Mouse (Mus musculus) inflammation-experienced regulatory T-cells, adult 6 months (primary cell): ENCODE data around the gene Sox6. TPM values are rescaled to one million over a fixed set of nuclear protein-coding genes. Genes with fewer than 3 reads are reported as not detected.

Source experiments
- ATAC-seq: one replicate; pipeline ENCODE4 v1.8.0; 2017
- polyA plus RNA-seq, 3 experiments: library from polyadenylated mRNA; unstranded; fragments of 100-300 nt; shearing (Covaris generic); gene quantifications; one replicate each; pipeline ENCODE4 v1.2.1; 2017

Gene Sox6
- polyA plus RNA-seq, 3 experiments from 2014 or later = not detected

DNA sequence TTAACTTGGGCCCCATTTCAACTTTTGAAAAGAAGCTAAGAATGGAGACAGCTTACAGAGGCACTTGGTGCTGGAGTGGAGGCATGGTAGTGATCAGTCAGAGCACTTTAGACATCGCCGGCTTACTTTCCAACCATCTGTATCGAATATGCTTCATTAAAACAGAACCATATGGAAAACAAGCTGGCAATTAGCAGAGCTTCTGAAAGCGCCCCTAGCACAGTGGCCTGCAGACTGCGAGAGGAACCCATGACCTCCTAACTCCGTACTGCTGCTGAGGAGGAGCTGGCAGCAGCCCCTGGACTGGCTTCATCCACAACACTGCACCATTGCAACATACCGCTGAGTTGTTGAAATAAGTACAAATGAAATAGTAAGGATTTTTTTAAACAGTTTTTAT is 148.7 kb downstream of the Sox6 start:
- no peak for ATAC-seq

DNA sequence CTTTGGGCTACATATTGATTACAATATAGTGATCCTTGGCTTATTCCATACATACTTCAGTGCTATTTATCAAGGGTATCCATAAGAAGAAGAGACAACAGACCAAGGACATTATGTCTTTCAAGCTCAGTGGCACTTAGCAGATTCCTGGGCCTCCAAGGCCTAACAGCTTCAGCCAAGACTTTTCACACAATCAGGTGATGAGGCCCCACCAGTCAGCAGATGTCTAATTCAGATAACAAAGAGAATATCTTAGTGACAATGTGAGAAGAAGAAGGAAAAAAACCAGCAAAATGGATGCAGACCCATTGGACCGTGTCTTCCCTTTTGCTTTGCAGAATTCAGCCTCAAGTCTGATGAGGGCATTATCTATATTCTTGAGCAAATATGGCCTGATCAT is 150.0 kb downstream of the Sox6 start:
- ATAC-seq = no peak

DNA sequence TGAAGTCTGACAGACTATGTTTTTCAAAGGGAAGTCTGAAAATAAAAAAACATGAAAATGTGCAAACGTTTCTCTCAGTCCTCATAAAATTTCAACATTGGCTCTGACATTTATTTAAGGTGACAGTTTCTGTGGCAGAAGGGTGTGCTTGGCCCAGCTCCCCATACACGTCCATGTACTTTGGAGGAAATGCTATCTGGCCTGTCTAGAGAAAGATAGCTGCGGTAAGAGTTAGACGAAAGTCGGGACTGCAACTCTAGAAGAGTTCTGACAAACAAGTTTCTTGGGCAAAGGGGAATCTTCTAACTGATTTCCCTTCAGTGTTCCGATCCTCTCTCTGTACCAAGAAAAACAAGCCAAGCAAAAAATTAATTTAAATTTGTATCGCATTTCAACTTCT is 150.5 kb downstream of the Sox6 start:
- no peak for ATAC-seq

DNA sequence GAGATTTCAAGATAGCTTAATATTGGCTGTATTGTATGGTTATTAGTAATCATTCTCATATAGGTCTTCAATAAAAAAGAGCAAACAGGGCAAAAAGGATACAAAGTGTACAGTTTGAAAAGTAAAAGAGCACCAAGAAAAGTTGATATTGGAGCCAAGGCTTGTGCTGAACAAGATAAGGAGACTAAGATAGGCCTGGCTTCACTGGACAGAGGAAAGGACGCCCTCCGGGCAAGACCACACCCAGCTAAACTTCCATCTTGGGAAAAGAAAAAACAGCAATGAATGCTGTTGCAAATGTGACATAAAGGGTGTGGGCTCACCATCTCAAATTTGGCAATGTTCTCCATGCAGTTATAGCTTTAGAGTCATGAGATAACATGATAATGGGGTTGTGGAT is 165.7 kb downstream of the Sox6 start:
- no peak for ATAC-seq

DNA sequence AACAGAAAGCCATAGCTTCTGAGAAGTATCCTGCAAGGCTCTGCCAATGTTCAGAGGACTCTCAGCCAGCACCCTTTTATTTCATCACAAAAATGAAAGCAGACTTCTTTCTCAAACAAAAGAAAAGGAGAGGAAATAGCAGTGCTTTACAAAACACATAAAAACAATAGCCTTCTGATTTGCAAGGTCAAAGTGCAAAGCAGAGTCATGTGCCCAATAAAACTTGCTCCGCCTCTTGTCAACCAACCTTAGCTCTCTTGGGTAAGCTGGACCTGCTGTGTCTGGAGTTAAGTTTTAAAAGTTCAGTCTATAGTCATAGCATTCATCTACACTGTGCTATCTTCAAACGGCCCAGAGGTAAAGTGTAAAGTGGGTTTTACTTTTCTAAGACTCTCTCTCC is 170.1 kb downstream of the Sox6 start:
- no peak for ATAC-seq

DNA sequence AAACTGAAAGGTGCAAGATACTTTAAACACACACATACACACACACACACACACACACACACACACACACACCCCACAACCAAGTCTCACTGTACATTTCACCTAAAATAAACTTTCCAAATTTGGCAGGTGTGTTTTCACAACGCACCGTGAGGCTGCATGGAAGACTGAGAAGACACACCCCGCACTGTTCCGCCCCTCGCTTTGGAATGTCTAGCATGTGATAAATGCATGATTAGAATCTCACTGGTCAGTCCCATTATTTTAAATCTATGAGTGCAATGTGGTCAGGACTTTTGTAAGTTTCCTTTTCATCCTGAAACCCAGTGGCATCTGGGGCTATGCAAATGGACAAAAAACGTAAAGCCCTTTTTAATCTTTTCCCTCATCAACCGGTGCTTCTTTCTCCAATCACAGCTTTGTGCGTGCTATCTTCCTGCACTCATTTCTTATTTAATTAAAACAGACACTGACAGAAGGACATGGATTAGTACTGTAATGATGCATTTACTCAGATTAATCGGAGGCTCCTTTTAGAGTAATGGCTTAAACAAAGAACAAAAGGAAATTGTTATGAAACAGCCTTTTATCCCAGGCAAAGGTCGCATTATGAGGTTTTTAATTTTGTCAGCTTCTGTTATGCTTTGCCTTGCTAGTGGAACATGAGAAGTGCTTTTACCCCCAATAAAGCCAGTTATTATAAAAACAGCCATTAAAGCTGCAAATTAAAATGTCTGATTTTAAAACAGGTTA is 170.9 kb downstream of the Sox6 start:
- ATAC-seq = no peak

DNA sequence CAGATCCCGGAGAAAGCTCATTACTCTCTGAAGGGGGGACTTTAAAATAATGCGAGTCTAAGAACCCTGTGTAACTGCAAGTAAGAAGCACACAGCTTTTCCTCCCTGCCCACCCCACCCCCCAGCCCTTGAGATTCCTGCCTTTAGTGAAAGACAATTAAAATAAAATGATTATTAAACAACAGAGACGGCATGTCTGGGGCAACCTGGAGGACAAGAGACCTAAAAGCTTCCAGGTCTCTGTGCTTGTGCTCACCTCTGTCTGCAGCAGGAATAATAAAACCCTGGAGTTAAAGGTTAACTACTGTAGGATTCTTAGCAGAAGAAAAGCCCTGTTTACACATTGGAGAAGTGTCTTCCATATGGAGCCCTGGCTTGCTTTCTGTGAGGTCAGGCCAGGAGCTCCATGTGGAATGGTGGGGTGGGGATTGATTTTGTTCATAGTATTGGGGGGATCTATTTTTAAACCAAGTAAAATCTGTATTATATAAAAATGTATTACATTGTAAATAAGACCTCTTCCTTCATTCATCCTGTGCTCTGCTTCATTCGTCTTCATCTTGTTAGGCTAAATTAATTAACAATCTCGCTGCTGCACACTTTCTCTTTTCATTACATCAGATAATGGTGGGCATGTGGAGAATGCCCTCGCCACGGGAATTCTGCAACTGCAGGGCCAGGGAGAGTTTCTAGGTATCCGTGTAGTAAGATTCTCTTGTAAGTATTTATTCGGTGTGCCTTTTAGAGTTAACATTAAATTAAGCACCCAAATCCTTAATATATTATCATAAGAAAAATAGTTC is 171.7 kb downstream of the Sox6 start:
- no peak for ATAC-seq

DNA sequence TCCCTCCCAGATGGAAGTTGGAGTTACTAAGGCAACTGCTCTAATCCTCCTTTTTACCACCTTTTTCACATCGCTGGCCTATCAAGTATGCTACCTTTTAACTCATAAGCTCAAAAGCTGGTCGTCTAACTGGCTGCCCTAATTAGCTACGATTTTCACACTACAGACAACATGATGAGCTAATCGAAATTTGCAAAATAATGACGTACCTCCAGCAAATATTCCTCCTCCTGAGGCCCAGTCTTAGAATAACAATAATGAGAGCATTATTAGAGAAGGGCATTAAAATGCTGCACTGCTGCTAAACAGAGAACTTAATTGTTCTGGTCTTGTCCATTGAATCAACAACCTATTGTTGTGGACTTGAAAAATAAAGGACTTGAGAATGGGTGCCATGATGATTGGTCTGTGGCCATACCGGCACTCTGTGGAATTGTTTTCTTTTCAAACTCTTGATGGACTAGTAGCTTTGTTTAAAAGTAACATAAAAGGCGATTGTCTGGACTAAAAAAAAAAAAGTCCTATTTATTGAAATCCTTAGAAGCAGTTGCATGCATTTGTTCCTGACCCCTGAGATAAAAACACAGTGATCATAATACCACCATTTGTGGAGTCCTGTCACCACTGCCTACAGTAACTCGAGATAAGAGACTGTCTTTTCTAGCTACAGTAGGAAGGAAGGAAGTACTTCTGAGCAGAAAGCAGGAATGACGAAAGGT is 172.5 kb downstream of the Sox6 start:
- ATAC-seq = no peak

DNA sequence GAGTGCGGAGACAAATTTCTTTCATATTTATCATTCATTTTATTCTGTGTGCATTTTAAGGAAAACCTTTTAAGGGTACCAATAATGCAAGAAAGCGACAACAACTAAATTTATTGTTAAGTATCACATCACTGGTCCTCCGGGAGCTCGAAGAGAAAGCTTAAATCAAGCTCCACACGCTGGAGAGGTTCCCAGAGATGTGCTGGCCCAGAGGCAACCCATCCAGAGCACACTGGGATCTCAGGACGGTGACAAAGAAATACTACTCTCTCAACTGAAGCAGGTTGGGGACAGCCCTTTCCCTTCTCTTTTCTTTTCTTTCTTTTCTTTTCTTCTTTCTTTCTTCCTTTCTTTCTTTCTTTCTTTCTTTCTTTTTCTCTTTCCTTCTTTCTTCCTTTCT is 173.4 kb downstream of the Sox6 start:
- no peak for ATAC-seq

DNA sequence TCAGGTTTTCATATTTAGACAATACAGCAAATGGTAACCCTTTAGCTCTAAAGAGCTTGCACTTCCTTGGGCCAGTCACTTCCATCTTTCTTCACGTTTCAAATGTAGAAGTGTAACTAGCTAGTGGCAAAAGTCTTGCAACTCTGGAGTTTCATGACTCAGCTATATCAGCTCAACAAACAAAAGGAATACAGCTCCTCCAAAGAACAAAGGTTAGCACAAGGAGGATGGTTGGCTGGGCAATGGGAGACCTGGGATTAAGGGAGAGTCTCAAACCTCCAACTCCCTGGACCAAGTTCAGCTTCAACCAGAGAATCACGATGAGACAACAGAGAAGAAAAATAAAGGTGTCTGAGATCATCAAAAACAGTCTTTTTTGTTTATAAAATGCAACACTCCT is 174.2 kb downstream of the Sox6 start:
- no peak for ATAC-seq

DNA sequence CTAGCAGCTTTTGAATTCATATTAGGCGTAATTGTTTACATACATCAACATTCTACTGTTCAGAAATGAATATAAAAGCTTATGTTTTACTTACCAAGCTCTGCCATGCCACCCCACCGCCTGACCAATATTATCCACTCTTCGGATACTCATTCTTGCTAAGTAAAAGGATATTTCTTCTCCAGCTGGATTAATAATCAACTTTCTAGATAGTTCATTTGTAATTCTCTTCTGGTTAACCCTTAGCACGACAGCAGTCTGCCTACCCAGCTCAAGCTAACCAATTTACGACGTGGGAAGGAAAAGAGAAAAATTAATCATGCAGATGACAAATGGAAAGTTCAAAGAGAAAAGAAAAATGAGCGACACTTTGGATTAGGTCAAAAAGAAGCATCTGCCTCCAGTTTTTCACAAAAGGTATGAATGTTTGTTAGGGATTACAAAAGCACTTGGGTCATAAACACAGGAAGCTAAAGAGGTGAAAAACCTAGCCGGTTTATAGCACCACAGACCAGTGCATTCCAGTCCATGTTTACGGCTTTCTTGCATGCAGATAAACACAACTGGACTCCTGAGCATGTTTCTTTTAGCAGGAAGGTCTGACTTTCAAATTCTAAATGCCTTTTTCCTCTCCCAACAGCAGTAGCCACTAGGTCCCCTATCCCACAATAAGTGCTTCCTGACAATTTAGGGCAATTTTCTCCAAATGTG is 178.8 kb downstream of the Sox6 start:
- ATAC-seq = no peak

DNA sequence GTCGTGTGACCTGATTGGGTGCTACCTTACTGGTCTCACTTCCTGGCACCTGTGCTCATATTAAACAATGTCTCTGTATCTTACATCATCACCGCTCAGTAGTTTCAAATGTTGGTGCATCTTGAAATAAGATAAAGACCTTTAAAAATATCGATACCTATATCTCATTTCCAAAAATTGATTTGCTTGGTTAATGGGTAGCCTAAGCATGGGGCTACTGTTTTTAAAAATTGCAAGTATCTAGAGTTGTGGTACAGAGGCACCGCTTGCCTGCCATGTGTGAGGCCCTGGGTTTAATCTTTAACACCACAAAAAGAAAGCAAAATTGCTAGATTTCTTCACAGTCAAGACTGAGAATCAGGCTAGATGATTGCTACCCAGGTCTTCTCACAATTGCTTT is 187.5 kb downstream of the Sox6 start:
- no peak for ATAC-seq

DNA sequence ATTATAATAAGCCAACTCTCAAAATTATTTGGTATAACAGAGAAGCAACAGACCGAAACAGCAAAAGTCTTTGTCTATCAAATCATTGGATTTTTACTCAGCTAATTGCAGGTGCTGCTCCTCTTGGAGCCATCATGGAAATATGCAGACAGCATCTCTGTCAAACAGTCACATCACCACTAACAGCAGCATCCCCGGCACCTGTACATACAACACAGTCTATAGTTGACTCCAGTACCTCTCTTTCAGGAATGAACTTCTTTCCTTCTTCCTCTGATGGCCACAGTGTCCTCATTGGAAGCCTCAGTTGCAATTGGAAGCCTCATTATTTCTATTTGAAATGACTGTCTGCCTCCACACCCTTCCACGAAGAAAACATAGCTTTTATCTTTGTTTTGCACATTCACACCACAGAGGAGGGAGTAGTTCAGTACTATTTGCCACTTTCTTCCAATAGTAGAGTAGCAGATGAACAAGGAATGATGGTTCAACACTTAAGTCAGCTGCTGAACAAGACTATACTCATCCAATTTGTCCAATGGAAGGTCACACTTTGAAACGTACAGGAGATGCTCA is 192.7 kb downstream of the Sox6 start:
- ATAC-seq = no peak

DNA sequence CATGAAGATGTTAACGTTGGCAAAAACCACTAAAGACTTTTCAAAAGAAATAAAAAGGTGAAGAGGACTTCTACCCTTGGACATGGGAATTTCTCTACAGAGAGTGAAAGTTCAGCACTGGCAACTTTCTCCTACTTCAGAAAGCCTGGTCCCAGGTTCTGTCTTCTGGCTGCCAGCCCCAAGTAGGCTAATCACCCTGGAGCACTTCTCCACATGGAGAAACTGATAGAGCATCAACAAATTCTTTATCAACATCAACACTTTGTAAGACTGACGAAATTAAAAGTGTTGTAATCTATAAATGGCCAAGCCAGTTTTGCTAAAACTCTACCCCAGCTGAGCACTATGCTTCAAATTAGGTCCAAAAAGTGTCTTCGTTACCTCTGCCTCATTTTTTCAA is 193.7 kb downstream of the Sox6 start:
- no peak for ATAC-seq

DNA sequence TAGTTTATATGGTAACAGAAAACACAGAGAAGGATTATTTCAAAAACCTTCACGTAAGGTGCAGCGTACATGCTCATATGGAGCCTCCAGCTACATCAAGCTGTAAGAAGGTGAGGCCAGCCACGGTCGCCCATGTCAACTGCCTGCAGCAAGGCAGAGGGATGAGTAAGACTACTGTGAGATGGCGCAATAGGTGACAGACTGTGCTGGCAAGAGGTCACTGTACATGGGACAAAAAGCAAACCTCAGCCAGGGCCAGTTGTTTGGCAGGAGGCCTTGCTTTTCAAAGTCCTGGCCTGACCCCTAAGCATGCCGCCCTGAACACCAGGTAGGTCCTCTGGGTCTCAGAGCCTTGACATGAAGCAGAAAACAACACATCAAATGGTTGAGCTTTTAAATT is 194.2 kb downstream of the Sox6 start:
- ATAC-seq = no peak

DNA sequence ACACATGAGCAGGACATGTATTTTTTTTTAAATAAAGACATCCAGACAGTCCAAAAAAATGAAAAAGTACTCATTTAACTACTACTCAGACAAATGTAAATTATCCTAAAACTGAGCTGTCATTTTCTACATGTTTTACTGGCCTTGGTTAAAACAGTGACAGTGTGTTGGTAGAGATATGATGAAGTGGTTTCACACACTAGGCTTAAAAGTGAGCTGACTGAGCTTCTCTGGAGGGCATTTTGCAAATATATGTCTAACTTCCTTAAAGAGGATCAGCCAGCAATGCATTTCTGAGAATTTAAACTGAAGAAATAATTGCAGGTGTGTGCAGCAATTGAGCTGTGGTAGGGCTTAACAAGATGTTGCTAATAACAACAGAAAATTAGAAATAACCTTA is 196.3 kb downstream of the Sox6 start:
- no peak for ATAC-seq

DNA sequence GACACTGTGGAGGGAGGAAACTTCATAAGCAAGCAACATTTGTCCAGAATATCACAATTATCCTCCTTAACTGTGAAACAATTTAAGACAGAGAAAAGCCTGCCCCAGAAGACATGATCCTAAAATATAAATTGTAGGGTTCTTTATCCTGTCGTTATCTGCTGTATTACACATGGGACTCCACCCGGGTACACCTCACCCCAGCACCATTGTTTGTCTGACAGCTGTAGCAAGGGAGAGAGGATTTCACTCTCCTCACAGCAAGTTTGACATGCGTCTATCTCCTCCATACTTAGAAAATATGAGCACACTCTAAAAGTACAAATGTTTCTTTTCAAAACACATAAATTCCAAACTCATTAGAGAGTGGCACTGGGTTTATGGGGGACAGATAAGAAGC is 198.0 kb downstream of the Sox6 start:
- ATAC-seq = no peak

DNA sequence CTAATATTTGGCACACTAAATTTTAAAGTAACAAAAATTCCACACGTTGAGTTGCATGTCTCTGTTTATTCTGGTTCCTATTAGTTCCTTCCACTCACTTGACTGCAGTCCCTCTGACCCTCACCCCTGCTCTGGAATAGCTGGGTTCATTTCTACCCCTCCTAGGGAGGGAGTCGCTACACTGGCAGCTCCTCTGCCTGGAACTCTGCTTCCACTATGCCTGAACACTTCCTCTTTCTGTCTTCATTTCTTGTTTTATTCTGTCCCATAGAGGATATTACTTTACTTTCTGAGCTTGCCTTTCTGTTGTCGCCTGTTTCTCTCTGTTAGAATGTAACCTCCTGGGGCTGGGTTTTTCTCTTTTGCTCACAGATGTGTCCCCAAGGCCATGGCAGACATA is 203.6 kb downstream of the Sox6 start:
- ATAC-seq = no peak

DNA sequence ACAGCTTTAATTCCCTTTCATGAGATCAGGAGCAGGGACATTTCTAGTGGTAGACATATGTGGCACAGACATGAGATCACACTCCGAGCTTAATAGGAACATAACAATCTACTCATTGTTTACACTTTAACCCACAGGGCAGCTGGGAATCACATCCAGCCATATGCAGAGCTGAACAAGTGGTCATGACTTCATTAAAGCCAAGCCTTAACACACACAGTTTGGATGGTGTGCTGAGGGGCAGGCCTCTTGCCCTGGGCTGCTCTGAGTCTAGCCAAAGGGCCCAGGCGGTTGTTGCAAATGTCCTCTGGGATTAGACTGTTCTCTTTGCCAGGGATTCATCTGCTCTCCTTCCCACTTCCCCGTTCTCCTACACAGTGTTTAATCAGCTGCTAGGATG is 204.9 kb downstream of the Sox6 start:
- no peak for ATAC-seq

DNA sequence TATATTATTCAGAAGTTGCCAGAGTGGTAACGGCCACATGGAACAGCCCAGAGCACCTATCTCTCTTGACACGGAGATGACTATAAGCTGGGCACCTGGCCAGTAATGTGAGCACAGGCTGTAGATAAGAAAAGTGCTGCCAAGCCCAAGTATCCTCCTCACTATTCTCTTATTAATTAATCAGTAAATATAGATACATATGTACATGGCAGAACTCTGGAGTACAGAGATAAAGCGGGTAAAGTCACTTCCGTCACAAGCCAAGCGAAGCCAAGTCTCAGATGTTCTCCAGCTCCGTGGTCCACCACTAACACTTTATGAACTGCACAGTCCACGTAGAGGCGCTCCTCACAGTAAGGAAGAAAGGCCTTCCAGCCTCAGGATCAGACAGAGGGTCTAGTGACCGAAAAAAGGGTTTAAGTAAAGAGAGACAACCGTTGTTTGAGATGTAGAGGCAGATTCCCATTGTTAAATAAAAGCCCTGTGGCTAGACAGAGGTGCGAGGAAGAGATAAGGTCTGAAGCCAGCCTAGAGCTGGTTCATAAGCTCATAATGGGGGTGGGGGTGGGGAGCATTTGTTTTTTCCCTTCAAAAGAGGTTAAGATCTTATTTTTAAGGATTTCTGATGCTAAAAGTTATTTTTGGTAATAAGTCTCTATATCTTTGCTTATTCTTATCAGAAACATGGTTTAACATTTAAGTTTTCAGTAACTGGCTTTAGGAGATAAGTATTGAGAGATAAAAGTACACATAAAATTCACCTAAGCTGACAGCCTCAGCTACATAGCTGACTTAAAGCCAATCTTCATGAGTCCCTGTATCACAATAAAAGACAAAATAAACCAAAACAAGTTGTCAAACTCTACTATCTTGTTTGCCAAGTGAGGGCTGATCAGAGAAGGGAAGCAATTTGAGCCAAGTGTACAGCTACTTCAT is 207.4 kb downstream of the Sox6 start:
- no peak for ATAC-seq

DNA sequence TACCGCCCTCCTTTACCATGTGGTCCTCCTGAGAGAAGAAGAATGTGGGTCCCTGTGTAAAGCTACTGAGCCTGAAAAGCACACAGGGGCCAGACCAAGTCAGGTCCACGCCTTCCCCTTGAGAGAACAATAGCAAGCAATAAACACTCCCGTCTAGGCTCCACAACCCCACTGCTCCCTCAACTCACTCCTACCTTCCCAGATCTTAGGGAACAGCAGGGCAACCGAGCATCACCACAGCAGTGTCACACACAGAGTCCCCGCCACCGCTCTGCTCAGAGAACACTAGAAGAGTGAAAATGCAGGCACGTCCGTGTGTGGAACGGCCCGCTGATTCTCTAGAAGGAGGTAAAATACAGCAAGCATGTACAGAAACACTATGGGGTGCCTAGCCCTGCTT is 208.2 kb downstream of the Sox6 start:
- no peak for ATAC-seq

DNA sequence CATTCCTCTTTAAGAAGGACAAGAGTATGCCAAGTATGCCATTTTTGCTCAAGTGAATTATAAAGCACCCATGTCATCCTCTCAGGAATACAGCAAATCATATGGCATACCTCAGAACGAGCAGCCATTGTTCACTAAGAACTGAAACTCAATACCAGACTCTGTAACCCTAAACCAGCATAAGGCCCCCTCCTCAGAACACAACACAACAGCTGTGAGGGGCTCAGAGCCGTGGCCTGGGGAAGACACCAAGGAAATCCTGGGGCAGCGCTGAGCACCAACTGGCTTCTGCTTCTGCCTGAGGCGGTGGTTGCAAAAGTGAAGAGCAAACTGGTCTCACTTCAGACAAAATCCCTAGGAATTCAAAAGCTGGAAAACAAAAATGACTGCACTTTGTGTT is 208.8 kb downstream of the Sox6 start:
- no peak for ATAC-seq
